Mouse (Mus musculus) limb, embryonic 13.5 days (tissue): ENCODE data around the gene Vipr1. TPM values are rescaled to one million over a fixed set of nuclear protein-coding genes. Genes with fewer than 3 reads are reported as not detected.

Source experiments
- ATAC-seq: fragments of 200-750 bp; cut with Nextera tagmentation; 2 replicates; pipeline ENCODE4 v1.8.0; 2017; ENCODE audit warnings: low read depth, moderate number of reproducible peaks, moderate TSS enrichment; ENCODE audit not compliant: low FRiP score
- H3K27ac ChIP-seq: fragments of 300-500 bp; sonication (generic); 2 replicates; pipeline ENCODE4 v1.5.1; 2015; ENCODE audit warnings: inconsistent platforms, mild to moderate bottlenecking, moderate library complexity
- H3K27me3 ChIP-seq: fragments of 300-500 bp; sonication (generic); 2 replicates; pipeline ENCODE4 v1.6.1; 2015; ENCODE audit warnings: mild to moderate bottlenecking, inconsistent platforms
- H3K36me3 ChIP-seq: fragments of 300-500 bp; sonication (generic); 2 replicates; pipeline ENCODE4 v1.6.1; 2015; ENCODE audit warnings: inconsistent platforms, mild to moderate bottlenecking, moderate library complexity
- H3K4me1 ChIP-seq: fragments of 300-500 bp; sonication (generic); 2 replicates; pipeline ENCODE4 v1.6.1; 2015; ENCODE audit warnings: inconsistent platforms
- H3K4me2 ChIP-seq: fragments of 300-500 bp; sonication (generic); replicated peaks from 2 replicates; pipeline ENCODE4 v1.6.1; 2015; ENCODE audit warnings: inconsistent platforms, mild to moderate bottlenecking, moderate library complexity
- H3K4me3 ChIP-seq: fragments of 300-500 bp; sonication (generic); 2 replicates; pipeline ENCODE4 v1.5.1; 2015; ENCODE audit warnings: moderate library complexity, mild to moderate bottlenecking, inconsistent platforms
- H3K9ac ChIP-seq: fragments of 300-500 bp; sonication (generic); 2 replicates; pipeline ENCODE4 v1.6.1; 2015; ENCODE audit warnings: mild to moderate bottlenecking, inconsistent platforms
- H3K9me3 ChIP-seq: fragments of 300-500 bp; sonication (generic); 2 replicates; pipeline ENCODE4 v1.6.1; 2016; ENCODE audit warnings: inconsistent platforms
- WGBS: fragments of 180-500 bp; shearing (Covaris S2); methylation state at CpG from one replicate; pipeline ENCODE4 v1.1.7; 2015; 5-methylcytosine and 5-hydroxymethylcytosine counted together
- polyA plus RNA-seq: library from polyadenylated mRNA; unstranded; fragments of >200 nt; fragmentation: Nextera tagmentation; extraction: Ambion mirVana; gene quantifications from 2 replicates; pipeline ENCODE4 v1.2.1, GENCODE M21; 2015

Vipr1 gene
- polyA plus RNA-seq, 1 experiment from 2014 or later = 0.85 TPM

GRCm38 (mm10) chr9:121641235-121641915, 1.1 kb upstream of the Vipr1 start:
- H3K4me1 ChIP-seq = peaks cover 22% of the 10 kb centered on the region
- no peak overlapping the region for H3K27ac ChIP-seq
- peak overlapping the region; percentile 69; the same call in 1 of the 2 replicates for H3K9ac ChIP-seq
- no peaks in the 10 kb centered on the region for H3K36me3 ChIP-seq
- ATAC-seq = no peak
- H3K4me3 ChIP-seq = peak overlapping the region; percentile 58
- H3K27me3 ChIP-seq = peaks cover 81% of the 10 kb centered on the region
- WGBS = 10% methylated on average over 27 of the region's 27 CpGs
- H3K9me3 ChIP-seq = no peaks in the 10 kb centered on the region
- peak overlapping the region; percentile 95 for H3K4me2 ChIP-seq

GRCm38 (mm10) chr9:121642001-121642400, 515 bp upstream of the Vipr1 start, which contains the start of gene Lyzl4:
TSS of gene Lyzl4 (minus strand) at chr9:121642096.
- Histone ChIP-seq H3K4me3 (peak within 1 kb of the TSS; percentile 58), H3K9me3 (no peaks in the 10 kb centered on the region), H3K9ac (peak within 1 kb of the TSS; percentile 69), H3K36me3 (no peaks in the 10 kb centered on the region), H3K4me2 (peak within 1 kb of the TSS; percentile 95), H3K27me3 (peaks cover 82% of the 10 kb centered on the region), H3K27ac (no peak within 1 kb of the TSS), H3K4me1 (peaks cover 22% of the 10 kb centered on the region)
- peak; percentile 34; the same call in 1 of the 2 replicates for ATAC-seq
- 0% methylated on average over 26 of the region's 26 CpGs for WGBS

GRCm38 (mm10) chr9:121644855-121645254, 2.3 kb downstream of the Vipr1 start:
- Histone ChIP-seq H3K9me3 (no peaks in the 10 kb centered on the region), H3K27me3 (peaks cover 64% of the 10 kb centered on the region), H3K4me3 (no peak overlapping the region), H3K9ac (no peak overlapping the region), H3K4me1 (peaks cover 22% of the 10 kb centered on the region), H3K36me3 (no peaks in the 10 kb centered on the region), H3K27ac (no peak overlapping the region), H3K4me2 (no peak overlapping the region)
- 31% methylated on average over 3 of the region's 3 CpGs for WGBS
- no peak for ATAC-seq

- WGBS = 75% methylated on average over 7 of the region's 7 CpGs
- Histone ChIP-seq H3K9me3 (no peaks in the 10 kb centered on the region), H3K4me2 (no peak overlapping the region), H3K4me3 (no peak overlapping the region), H3K9ac (no peak overlapping the region), H3K27me3 (peaks cover 43% of the 10 kb centered on the region), H3K36me3 (no peaks in the 10 kb centered on the region), H3K4me1 (peaks cover 14% of the 10 kb centered on the region), H3K27ac (no peak overlapping the region)
- no peak for ATAC-seq
Measured at GRCm38 (mm10) chr9:121647026-121647425, 4.5 kb downstream of the Vipr1 start.

- peaks cover 12% of the 10 kb centered on the region for H3K27me3 ChIP-seq
- H3K36me3 ChIP-seq = no peaks in the 10 kb centered on the region
- no peak overlapping the region for H3K4me2 ChIP-seq
- H3K9me3 ChIP-seq = no peaks in the 10 kb centered on the region
- no peak overlapping the region for H3K4me3 ChIP-seq
- ATAC-seq = no peak
- 84% methylated on average over 10 of the region's 10 CpGs for WGBS
- H3K4me1 ChIP-seq = peaks cover 18% of the 10 kb centered on the region
- no peak overlapping the region for H3K27ac ChIP-seq
- H3K9ac ChIP-seq = no peak overlapping the region
Measured at GRCm38 (mm10) chr9:121653668-121654067, 11.2 kb downstream of the Vipr1 start.

GRCm38 (mm10) chr9:121656322-121656721, 13.8 kb downstream of the Vipr1 start:
- no peak overlapping the region for H3K4me3 ChIP-seq
- H3K9ac ChIP-seq = no peak overlapping the region
- WGBS = 75% methylated on average over 5 of the region's 5 CpGs

GRCm38 (mm10) chr9:121657143-121657542, 14.6 kb downstream of the Vipr1 start:
- no peaks in the 10 kb centered on the region for H3K9me3 ChIP-seq
- peaks cover 12% of the 10 kb centered on the region for H3K27me3 ChIP-seq
- H3K36me3 ChIP-seq = no peaks in the 10 kb centered on the region
- ATAC-seq = no peak
- WGBS = 27% methylated on average over 13 of the region's 13 CpGs
- H3K4me1 ChIP-seq = peaks cover 18% of the 10 kb centered on the region
- H3K27ac ChIP-seq = no peak overlapping the region
- H3K9ac ChIP-seq = no peak overlapping the region
- H3K4me3 ChIP-seq = no peak overlapping the region
- peak overlapping the region; percentile 9; the same call in 1 of the 2 replicates for H3K4me2 ChIP-seq

More at GRCm38 (mm10) chr9:121656322-121656721, 13.8 kb downstream of the Vipr1 start:
- ATAC-seq = no peak
- Histone ChIP-seq H3K27me3 (peaks cover 12% of the 10 kb centered on the region), H3K9me3 (no peaks in the 10 kb centered on the region), H3K36me3 (no peaks in the 10 kb centered on the region), H3K4me1 (peaks cover 18% of the 10 kb centered on the region), H3K27ac (no peak overlapping the region), H3K4me2 (no peak overlapping the region)

- 86% methylated on average over 7 of the region's 7 CpGs for WGBS
Measured at GRCm38 (mm10) chr9:121658248-121658647, 15.7 kb downstream of the Vipr1 start.

GRCm38 (mm10) chr9:121659791-121660190, 17.3 kb downstream of the Vipr1 start:
- Histone ChIP-seq H3K4me1 (peaks cover 18% of the 10 kb centered on the region), H3K9me3 (no peaks in the 10 kb centered on the region), H3K27me3 (peaks cover 15% of the 10 kb centered on the region), H3K36me3 (no peaks in the 10 kb centered on the region), H3K4me3 (no peak overlapping the region), H3K27ac (no peak overlapping the region), H3K4me2 (no peak overlapping the region), H3K9ac (no peak overlapping the region)
- 77% methylated on average over 7 of the region's 7 CpGs for WGBS
- ATAC-seq = no peak

More at GRCm38 (mm10) chr9:121658248-121658647, 15.7 kb downstream of the Vipr1 start:
- H3K36me3 ChIP-seq = no peaks in the 10 kb centered on the region
- no peak overlapping the region for H3K27ac ChIP-seq
- H3K9ac ChIP-seq = no peak overlapping the region
- no peaks in the 10 kb centered on the region for H3K9me3 ChIP-seq
- no peak overlapping the region for H3K4me2 ChIP-seq
- H3K4me3 ChIP-seq = no peak overlapping the region
- H3K27me3 ChIP-seq = peaks cover 12% of the 10 kb centered on the region
- H3K4me1 ChIP-seq = peaks cover 18% of the 10 kb centered on the region
- no peak for ATAC-seq

- Histone ChIP-seq H3K9ac (no peak overlapping the region), H3K4me2 (no peak overlapping the region), H3K27ac (no peak overlapping the region), H3K4me3 (no peak overlapping the region), H3K27me3 (peaks cover 25% of the 10 kb centered on the region), H3K36me3 (no peaks in the 10 kb centered on the region), H3K4me1 (peaks cover 7% of the 10 kb centered on the region; the same call in 1 of the 2 replicates), H3K9me3 (no peaks in the 10 kb centered on the region)
- no peak for ATAC-seq
- WGBS = 71% methylated on average over 6 of the region's 6 CpGs
Measured at GRCm38 (mm10) chr9:121663467-121663866, 21.0 kb downstream of the Vipr1 start.

- Histone ChIP-seq H3K27ac (no peak overlapping the region), H3K4me2 (no peak overlapping the region), H3K4me1 (peaks cover 10% of the 10 kb centered on the region), H3K9ac (no peak overlapping the region), H3K27me3 (peaks cover 32% of the 10 kb centered on the region), H3K36me3 (no peaks in the 10 kb centered on the region), H3K9me3 (no peaks in the 10 kb centered on the region), H3K4me3 (no peak overlapping the region)
- WGBS = 81% methylated on average over 5 of the region's 5 CpGs
- ATAC-seq = no peak
Measured at GRCm38 (mm10) chr9:121664104-121664503, 21.6 kb downstream of the Vipr1 start.

- Histone ChIP-seq H3K4me1 (peaks cover 21% of the 10 kb centered on the region), H3K4me2 (no peak overlapping the region), H3K27me3 (peaks cover 53% of the 10 kb centered on the region), H3K36me3 (no peaks in the 10 kb centered on the region), H3K4me3 (no peak overlapping the region), H3K9ac (peak overlapping the region; percentile 43; the same call in 1 of the 2 replicates), H3K27ac (no peak overlapping the region), H3K9me3 (no peaks in the 10 kb centered on the region)
- ATAC-seq = 0 out of 2 replicates have a peak, but pooled peaks have one; percentile 33
- 67% methylated on average over 16 of the region's 16 CpGs for WGBS
Measured at GRCm38 (mm10) chr9:121666957-121667630, 24.6 kb downstream of the Vipr1 start.
